Mouse (Mus musculus) midbrain, embryonic 10.5 days (tissue): ENCODE measurements around the gene Tsc1. TPM values are rescaled to one million over a fixed set of nuclear protein-coding genes. Genes with fewer than 3 reads are reported as not detected.

Source experiments
- DNase-seq: peaks from one replicate; pipeline ENCODE4 v3.0.0-alpha.2; 2017; ENCODE audit warnings: low spot score
- H3K27ac ChIP-seq: fragments of 300-500 bp; sonication (generic); replicated peaks from 2 replicates; pipeline ENCODE4 v1.5.1; 2016; ENCODE audit warnings: mild to moderate bottlenecking
- H3K27me3 ChIP-seq: fragments of 300-500 bp; sonication (generic); 2 replicates; pipeline ENCODE4 v1.6.1; 2016; ENCODE audit warnings: low read depth, mild to moderate bottlenecking; ENCODE audit not compliant: poor library complexity, severe bottlenecking
- H3K36me3 ChIP-seq: fragments of 300-500 bp; sonication (generic); 2 replicates; pipeline ENCODE4 v1.6.1; 2016; ENCODE audit warnings: mild to moderate bottlenecking, moderate library complexity
- H3K4me1 ChIP-seq: fragments of 300-500 bp; sonication (generic); 2 replicates; pipeline ENCODE4 v1.6.1; 2016
- H3K4me3 ChIP-seq: fragments of 300-500 bp; sonication (generic); 2 replicates; pipeline ENCODE4 v1.5.1; 2016; ENCODE audit warnings: mild to moderate bottlenecking, moderate library complexity
- H3K9me3 ChIP-seq: fragments of 300-500 bp; sonication (generic); replicated peaks from 2 replicates; pipeline ENCODE4 v1.6.1; 2016; ENCODE audit warnings: mild to moderate bottlenecking
- WGBS: fragments of 180-500 bp; shearing (Covaris S2); methylation state at CpG from one replicate; pipeline ENCODE4 v1.1.7; 2016; 5-methylcytosine and 5-hydroxymethylcytosine counted together
- polyA plus RNA-seq: library from polyadenylated mRNA; unstranded; fragments of >200 nt; fragmentation: Nextera tagmentation; extraction: Ambion mirVana; gene quantifications from 2 replicates; pipeline ENCODE4 v1.2.1, GENCODE M21; 2016

Tsc1 gene
- polyA plus RNA-seq, 1 experiment from 2014 or later = 21.7 TPM

GRCm38 (mm10) chr2:28638352-28638751, 2.7 kb upstream of the Tsc1 start:
- no peaks in the 10 kb centered on the region for H3K27me3 ChIP-seq
- no peaks in the 10 kb centered on the region for H3K9me3 ChIP-seq
- no peak overlapping the region for H3K27ac ChIP-seq
- 21% methylated on average over 9 of the region's 9 CpGs for WGBS
- peak overlapping the region; percentile 31 for H3K4me3 ChIP-seq
- H3K4me1 ChIP-seq = peaks cover 46% of the 10 kb centered on the region
- DNase-seq = no peak
- no peaks in the 10 kb centered on the region for H3K36me3 ChIP-seq

- Histone ChIP-seq H3K27me3 (no peaks in the 10 kb centered on the region), H3K9me3 (no peaks in the 10 kb centered on the region), H3K27ac (no peak overlapping the region), H3K36me3 (no peaks in the 10 kb centered on the region), H3K4me3 (peak overlapping the region; percentile 31), H3K4me1 (peaks cover 46% of the 10 kb centered on the region)
- WGBS = 8% methylated on average over 9 of the region's 9 CpGs
- peak; percentile 57 for DNase-seq
Observed at GRCm38 (mm10) chr2:28638886-28639285, 2.1 kb upstream of the Tsc1 start.

- H3K27ac ChIP-seq = no peak overlapping the region
- peaks cover 46% of the 10 kb centered on the region for H3K4me1 ChIP-seq
- H3K27me3 ChIP-seq = no peaks in the 10 kb centered on the region
- H3K9me3 ChIP-seq = no peaks in the 10 kb centered on the region
- 49% methylated on average over 7 of the region's 7 CpGs for WGBS
- H3K4me3 ChIP-seq = no peak overlapping the region
- no peak for DNase-seq
- no peaks in the 10 kb centered on the region for H3K36me3 ChIP-seq
Observed at GRCm38 (mm10) chr2:28639794-28640193, 1.2 kb upstream of the Tsc1 start.

- Histone ChIP-seq H3K27ac (peak overlapping the region; percentile 97), H3K4me3 (peak overlapping the region; percentile 100), H3K9me3 (no peaks in the 10 kb centered on the region), H3K4me1 (peaks cover 46% of the 10 kb centered on the region), H3K27me3 (no peaks in the 10 kb centered on the region), H3K36me3 (no peaks in the 10 kb centered on the region)
- no peak for DNase-seq
- under 1% methylated on average over 43 of the region's 43 CpGs for WGBS
Observed at GRCm38 (mm10) chr2:28641435-28641941, 460 bp downstream of the Tsc1 start.

GRCm38 (mm10) chr2:28643081-28643480, 2.1 kb downstream of the Tsc1 start:
- WGBS = 90% methylated on average over 3 of the region's 3 CpGs
- no peak for DNase-seq

GRCm38 (mm10) chr2:28650526-28650925, 9.5 kb downstream of the Tsc1 start:
- Histone ChIP-seq H3K36me3 (peaks cover 13% of the 10 kb centered on the region), H3K9me3 (no peaks in the 10 kb centered on the region), H3K27me3 (no peaks in the 10 kb centered on the region), H3K4me1 (no peaks in the 10 kb centered on the region), H3K27ac (no peak overlapping the region), H3K4me3 (no peak overlapping the region)
- no peak for DNase-seq

More at GRCm38 (mm10) chr2:28643081-28643480, 2.1 kb downstream of the Tsc1 start:
- no peaks in the 10 kb centered on the region for H3K27me3 ChIP-seq
- no peak overlapping the region for H3K4me3 ChIP-seq
- no peak overlapping the region for H3K27ac ChIP-seq
- H3K4me1 ChIP-seq = peaks cover 37% of the 10 kb centered on the region
- H3K9me3 ChIP-seq = no peaks in the 10 kb centered on the region
- H3K36me3 ChIP-seq = no peaks in the 10 kb centered on the region

- no peak overlapping the region for H3K4me3 ChIP-seq
- H3K36me3 ChIP-seq = peaks cover 37% of the 10 kb centered on the region
- H3K27ac ChIP-seq = no peak overlapping the region
- no peak for DNase-seq
- WGBS = 97% methylated on average over 7 of the region's 7 CpGs
- H3K9me3 ChIP-seq = no peaks in the 10 kb centered on the region
- H3K27me3 ChIP-seq = no peaks in the 10 kb centered on the region
- H3K4me1 ChIP-seq = no peaks in the 10 kb centered on the region
Observed at GRCm38 (mm10) chr2:28653351-28653750, 12.3 kb downstream of the Tsc1 start.

- no peak overlapping the region for H3K27ac ChIP-seq
- no peaks in the 10 kb centered on the region for H3K9me3 ChIP-seq
- H3K36me3 ChIP-seq = peaks cover 46% of the 10 kb centered on the region
- DNase-seq = no peak
- 60% methylated on average over 2 of the region's 2 CpGs for whole genome bisulfite sequencing
- H3K4me3 ChIP-seq = no peak overlapping the region
- no peaks in the 10 kb centered on the region for H3K4me1 ChIP-seq
- no peaks in the 10 kb centered on the region for H3K27me3 ChIP-seq
Observed at GRCm38 (mm10) chr2:28654295-28654694, 13.3 kb downstream of the Tsc1 start.

GRCm38 (mm10) chr2:28656216-28656615, 15.2 kb downstream of the Tsc1 start:
- H3K36me3 ChIP-seq = peaks cover 65% of the 10 kb centered on the region
- H3K4me1 ChIP-seq = no peaks in the 10 kb centered on the region
- H3K27ac ChIP-seq = no peak overlapping the region
- 83% methylated on average over 8 of the region's 8 CpGs for WGBS
- H3K9me3 ChIP-seq = no peaks in the 10 kb centered on the region
- no peak overlapping the region for H3K4me3 ChIP-seq
- no peak for DNase-seq
- no peaks in the 10 kb centered on the region for H3K27me3 ChIP-seq

- DNase-seq = no peak
- H3K9me3 ChIP-seq = no peaks in the 10 kb centered on the region
- 92% methylated on average over 3 of the region's 3 CpGs for WGBS
- H3K4me1 ChIP-seq = no peaks in the 10 kb centered on the region
- peaks cover 100% of the 10 kb centered on the region for H3K36me3 ChIP-seq
- no peaks in the 10 kb centered on the region for H3K27me3 ChIP-seq
- no peak overlapping the region for H3K27ac ChIP-seq
- no peak overlapping the region for H3K4me3 ChIP-seq
Observed at GRCm38 (mm10) chr2:28662891-28663290, 21.9 kb downstream of the Tsc1 start.

- no peak for DNase-seq
- no peaks in the 10 kb centered on the region for H3K4me1 ChIP-seq
- no peak overlapping the region for H3K27ac ChIP-seq
- 91% methylated on average over 3 of the region's 3 CpGs for WGBS
- H3K36me3 ChIP-seq = peaks cover 99% of the 10 kb centered on the region
- H3K9me3 ChIP-seq = no peaks in the 10 kb centered on the region
- H3K27me3 ChIP-seq = no peaks in the 10 kb centered on the region
- H3K4me3 ChIP-seq = no peak overlapping the region
Observed at GRCm38 (mm10) chr2:28665818-28666217, 24.8 kb downstream of the Tsc1 start.

- Histone ChIP-seq H3K4me3 (no peak overlapping the region), H3K36me3 (peaks cover 99% of the 10 kb centered on the region), H3K27ac (no peak overlapping the region), H3K4me1 (no peaks in the 10 kb centered on the region), H3K27me3 (no peaks in the 10 kb centered on the region), H3K9me3 (no peaks in the 10 kb centered on the region)
- DNase-seq = no peak
- 90% methylated on average over 2 of the region's 2 CpGs for WGBS
Observed at GRCm38 (mm10) chr2:28671438-28671837, 30.4 kb downstream of the Tsc1 start.

GRCm38 (mm10) chr2:28676005-28676404, 35.0 kb downstream of the Tsc1 start:
- peaks cover 100% of the 10 kb centered on the region for H3K36me3 ChIP-seq
- H3K4me1 ChIP-seq = no peaks in the 10 kb centered on the region
- WGBS = 90% methylated on average over 8 of the region's 8 CpGs

GRCm38 (mm10) chr2:28680710-28681109, 39.7 kb downstream of the Tsc1 start:
- H3K36me3 ChIP-seq = peaks cover 100% of the 10 kb centered on the region
- no peak overlapping the region for H3K27ac ChIP-seq
- H3K27me3 ChIP-seq = no peaks in the 10 kb centered on the region
- H3K4me3 ChIP-seq = no peak overlapping the region
- H3K9me3 ChIP-seq = no peaks in the 10 kb centered on the region
- no peaks in the 10 kb centered on the region for H3K4me1 ChIP-seq
- DNase-seq = no peak
- WGBS = 43% methylated on average over 4 of the region's 4 CpGs

More at GRCm38 (mm10) chr2:28676005-28676404, 35.0 kb downstream of the Tsc1 start:
- H3K27me3 ChIP-seq = no peaks in the 10 kb centered on the region
- H3K4me3 ChIP-seq = no peak overlapping the region
- DNase-seq = no peak
- H3K27ac ChIP-seq = no peak overlapping the region
- H3K9me3 ChIP-seq = no peaks in the 10 kb centered on the region
